Mouse (Mus musculus) gastrocnemius, postnatal 10 days (tissue): ENCODE results near the gene Acsm3. TPM values are rescaled to one million over a fixed set of nuclear protein-coding genes. Genes with fewer than 3 reads are reported as not detected.
"Not testable (repeated sequence)": the region's sequence is repeated elsewhere in the genome, so short reads cannot be mapped to it uniquely, and the experiment has no call there.

Experiments
- DNase-seq: peaks from one replicate; pipeline ENCODE4 v3.0.0; 2021; ENCODE audit warnings: mixed read lengths
- long read RNA-seq, 2 experiments: library from polyadenylated mRNA; stranded (forward); transcript quantifications; one replicate each; pipeline ENCODE4 v2.0.0; 2021
- total RNA-seq, 2 experiments: library from RNA; stranded (reverse); gene quantifications; 2 replicates each; pipeline ENCODE4 v1.2.3; 2021

The Acsm3 gene
- under 1 TPM in 1 of 2 experiments, not detected in 1; 0.14 TPM for total RNA-seq
- long read RNA-seq, experiment 1: 0 reads
- long read RNA-seq, experiment 2: 0 reads

- no peak for DNase-seq
Measured at GRCm38 (mm10) chr7:119760527-119760951, at the start of gene Acsm3. Acsm3 (plus strand) TSS chr7:119760923.

DNA sequence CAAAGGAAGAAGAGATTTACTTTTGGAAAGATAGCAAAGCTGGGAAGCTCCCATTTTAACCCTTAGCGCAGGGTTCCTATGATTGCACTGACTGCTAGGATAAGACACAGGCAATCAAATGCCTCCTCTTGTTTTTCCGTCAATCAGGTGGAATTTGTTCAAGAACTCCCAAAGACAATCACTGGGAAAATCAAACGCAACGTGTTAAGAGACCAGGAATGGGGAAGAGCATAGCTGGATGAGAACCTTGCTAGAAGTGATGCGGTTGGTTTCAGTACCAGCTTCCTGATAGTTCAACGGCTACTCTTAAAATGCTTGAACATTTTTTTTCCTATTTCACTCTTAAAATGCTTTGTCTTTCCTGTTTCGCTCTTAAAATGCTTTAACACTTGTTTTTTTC, 46.6 kb upstream of the Acsm3 start:
- DNase-seq: no peak

DNA sequence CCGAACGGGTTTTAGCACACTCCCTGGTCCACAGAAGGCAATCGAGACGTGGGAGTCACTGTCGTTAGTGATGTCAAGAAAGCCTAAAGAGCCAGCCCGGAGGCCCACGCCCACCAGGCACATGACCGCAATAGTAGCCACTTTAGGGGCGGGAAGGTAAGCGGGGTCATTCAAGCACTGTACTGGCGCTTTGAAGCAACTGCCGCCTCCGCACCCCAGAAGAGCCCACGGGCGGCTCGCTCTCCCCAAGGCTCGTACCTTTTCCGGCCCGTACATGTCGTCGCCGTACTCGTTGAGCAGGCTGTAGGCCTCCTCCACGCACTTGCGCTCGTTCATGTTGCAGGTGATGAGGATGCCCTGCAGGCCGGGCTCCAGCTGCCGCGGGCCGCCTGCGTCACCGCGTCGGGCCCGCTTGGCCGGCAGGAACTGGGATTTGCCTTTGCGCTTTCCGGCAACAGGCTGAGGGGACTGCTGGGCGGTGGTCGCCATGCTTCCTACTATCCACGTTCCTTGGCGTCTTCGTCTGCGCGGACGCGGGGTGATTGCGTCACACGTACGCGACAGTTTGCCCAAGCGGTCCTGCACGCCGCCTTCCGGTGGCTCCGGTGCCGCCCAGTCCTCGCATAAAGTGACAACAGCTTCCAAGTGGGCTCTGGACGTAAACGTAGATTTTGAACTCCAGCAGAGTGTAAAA, 40.3 kb upstream of the Acsm3 start, which contains the start of gene Thumpd1:
Thumpd1 (minus strand) TSS at position 546 of the 694 bp plus-strand sequence.
- peak; percentile 96 for DNase-seq

DNA sequence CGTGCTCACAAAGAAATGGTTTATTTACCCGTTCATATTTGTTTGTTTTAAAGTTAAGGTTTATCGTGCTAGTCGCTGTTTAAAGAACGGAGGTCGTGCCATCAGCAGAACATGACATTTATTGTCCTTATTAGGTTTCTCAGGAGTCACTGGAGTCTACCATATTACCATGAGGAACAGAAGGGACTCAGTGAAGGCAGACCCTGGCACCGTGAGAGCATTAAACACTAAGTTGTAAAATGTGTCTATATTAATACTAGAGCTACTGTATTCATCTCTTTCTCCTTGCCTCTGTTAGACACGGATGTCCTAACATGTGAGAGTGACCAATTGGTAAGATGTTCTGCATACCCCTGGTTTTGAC, 39.8 kb upstream of the Acsm3 start:
- no peak for DNase-seq

GRCm38 (mm10) chr7:119727621-119728020, 33.1 kb upstream of the Acsm3 start:
- DNase-seq: no peak

- DNase-seq: not testable (repeated sequence)
Measured at GRCm38 (mm10) chr7:119731262-119731661, 29.5 kb upstream of the Acsm3 start.

DNA sequence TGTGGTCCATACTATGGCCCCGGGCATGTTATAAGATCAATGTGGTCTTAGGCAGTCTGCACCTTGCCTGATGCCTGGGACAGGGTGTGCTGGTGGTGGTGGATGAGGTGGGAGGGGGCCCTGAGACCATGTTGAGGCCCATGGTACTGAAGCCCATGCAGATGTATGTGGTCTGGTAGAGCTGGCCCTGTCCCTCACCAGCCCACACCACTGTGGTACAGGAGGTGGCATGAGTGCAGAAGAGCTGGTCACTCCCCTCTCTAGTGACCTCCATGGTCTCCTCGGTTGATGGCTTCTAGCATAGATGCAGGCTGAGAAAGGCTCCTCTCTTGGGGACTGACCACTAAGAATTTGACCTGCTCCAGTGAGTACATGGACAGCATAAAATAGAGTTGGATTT, 21.8 kb upstream of the Acsm3 start:
- no peak for DNase-seq

GRCm38 (mm10) chr7:119739798-119740468, 20.8 kb upstream of the Acsm3 start:
- DNase-seq: not testable (repeated sequence)

DNA sequence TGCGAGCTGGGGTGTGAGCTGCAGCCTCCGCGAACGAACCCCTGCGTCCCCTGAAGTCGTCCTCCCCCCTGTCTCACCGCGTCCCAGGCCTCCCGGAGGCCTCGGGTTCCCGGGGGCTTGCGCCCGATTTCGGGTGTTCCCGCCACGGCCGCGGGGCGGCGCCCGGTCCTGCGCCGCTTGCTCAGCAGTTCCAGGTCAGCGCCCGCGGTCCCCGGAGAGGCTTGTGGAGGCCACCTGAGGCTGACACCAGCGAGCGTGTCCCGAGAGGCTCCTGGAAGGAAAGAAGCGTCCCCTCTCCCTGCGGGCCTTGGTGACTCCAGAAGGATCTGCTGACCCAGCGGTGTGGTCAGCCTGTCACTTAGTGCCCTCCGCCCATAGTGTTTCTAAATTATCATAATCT, 16.4 kb upstream of the Acsm3 start:
- DNase-seq: no peak

- DNase-seq: no peak
Measured at GRCm38 (mm10) chr7:119745869-119746268, 14.9 kb upstream of the Acsm3 start.

DNA sequence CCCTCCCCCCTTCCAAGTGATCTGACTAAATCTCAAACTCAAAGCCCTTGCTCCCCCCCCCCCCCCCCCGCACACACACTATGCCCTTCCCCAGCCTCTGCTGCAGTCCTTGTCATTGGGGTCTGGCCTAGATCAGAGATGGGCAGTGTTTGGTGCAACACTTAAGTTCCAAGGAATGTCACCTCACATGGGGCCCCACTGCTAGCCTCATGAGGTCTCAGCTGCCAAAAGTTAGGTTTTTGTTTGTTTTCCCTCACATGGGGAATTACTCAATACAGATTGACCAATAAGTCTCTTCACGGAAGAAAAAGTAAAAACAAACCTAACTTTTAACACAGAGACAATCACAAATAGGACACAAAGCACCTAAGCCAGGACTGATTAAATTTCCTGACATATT, 12.0 kb upstream of the Acsm3 start:
- DNase-seq: no peak

DNA sequence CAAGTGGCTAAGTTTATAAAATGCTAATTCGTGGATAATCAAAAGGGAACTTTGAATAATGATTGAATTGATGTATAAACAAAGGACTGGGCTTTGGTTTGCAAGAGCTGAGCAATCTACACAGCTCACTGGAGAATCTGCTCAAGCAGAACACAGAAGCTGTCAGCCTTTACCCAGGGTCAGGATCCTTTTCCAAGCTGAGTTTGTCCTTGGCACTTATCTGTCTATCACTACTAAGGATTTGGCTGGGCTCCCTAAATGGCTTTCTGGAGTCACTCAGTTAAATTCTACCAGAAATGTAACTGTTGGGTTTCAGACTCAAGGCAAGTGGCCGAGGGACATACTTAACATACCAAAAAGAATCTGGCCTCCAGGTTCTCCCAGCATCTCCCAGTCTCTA, 10.8 kb upstream of the Acsm3 start:
- no peak for DNase-seq

GRCm38 (mm10) chr7:119753696-119754095, 7.0 kb upstream of the Acsm3 start:
- no peak for DNase-seq

DNA sequence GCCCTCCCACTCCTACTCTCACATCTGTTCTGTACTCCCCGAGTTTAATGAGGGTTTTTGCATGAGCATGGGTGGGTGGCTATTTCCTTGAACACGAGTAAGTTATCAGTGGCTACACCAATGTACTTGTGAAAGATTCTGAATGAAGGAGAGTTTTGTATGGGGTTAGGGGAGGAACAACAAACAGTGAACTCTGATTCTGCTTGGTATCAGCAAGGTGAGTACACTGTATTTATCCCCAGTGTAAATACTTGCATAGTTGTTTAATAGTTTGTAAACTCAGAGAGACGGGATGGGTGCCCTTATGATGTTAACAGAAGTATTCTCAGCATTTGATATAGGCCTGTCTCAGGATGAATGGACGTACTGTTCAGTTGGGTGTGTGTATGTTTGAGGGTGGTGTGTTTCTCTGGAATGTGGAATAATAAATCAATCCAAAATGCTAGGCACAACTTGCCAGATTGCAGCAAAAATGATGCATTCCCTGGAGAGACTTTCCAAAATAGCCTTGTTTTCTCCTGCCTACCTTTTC, 1.5 kb downstream of the Acsm3 start:
- DNase-seq: no peak

DNA sequence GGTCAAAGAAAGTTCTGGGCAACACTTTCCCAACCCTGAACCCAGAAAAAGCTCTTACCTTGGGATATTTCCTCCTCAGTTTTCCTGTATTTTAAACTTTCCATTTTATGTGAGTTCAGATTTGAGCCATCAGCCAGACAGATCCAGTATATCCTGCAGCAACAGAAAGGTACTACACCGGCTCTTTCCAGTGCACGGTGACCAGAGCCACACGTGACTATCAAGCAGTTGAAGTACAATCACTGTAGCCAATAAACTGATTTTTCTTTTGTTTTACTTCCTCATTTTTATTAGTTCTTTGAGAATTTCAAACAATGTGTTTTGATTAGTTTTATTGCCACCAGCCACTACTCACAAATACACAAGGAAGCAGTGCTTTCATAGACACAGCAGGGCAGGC, 3.7 kb downstream of the Acsm3 start:
- no peak for DNase-seq

DNA sequence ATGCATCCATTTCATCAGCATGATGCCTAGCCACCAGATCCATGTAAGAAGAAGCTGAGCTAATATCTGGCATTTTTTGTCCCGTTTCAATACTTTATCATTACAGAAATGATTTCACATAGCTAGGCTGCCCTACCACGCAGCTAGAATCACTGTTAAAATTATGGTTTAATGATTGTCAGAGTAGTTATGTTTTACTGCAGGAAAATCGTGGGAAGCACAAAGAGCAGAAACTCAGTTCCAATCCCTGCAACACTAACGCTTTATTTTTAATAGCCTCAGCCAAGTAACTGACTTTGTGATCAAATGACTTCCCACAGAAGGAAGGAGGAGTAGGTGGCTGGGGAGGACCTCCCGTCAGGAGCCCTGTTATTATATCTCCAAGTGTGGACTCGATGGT, 6.3 kb downstream of the Acsm3 start:
- DNase-seq: no peak

- DNase-seq: no peak
Measured at GRCm38 (mm10) chr7:119769895-119770294, 9.2 kb downstream of the Acsm3 start.

DNA sequence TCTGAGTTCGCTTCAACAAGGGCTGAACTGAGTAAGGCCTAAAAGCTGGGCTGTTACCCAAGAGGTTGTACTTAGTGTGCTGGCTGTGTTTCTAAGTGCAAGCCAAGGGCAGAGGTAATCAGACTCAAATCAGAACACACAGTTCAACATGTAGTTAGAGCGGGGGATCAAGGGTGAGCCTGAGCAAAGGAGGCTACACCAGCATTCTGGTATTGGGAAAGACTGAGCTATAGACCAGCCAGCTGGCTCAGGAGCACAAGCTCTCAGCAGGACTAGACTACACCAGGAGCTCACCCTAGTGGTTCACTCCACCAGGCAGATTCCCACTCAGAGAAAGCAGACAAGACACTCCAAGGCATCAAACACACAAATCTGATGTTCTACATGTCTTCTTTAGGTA, 22.7 kb downstream of the Acsm3 start:
- no peak for DNase-seq

DNA sequence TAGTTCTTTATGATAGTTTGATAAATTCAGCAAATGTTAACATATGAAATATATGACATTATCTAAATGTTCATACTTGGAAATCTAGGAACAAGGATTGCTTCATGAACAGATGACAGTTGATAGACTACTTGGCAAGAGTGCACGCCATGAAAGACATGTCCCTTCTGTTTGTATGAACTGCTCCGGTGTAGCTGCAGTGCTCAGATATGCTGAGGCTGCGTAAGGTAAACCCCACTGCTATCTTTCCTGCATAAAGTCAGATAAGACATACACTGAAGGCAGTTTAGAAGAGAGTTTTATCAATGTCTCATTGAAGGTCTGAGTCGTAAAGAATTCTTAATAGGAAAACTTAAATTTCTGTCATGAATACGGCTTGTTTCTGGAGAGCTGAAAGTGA, 24.2 kb downstream of the Acsm3 start:
- DNase-seq: no peak

DNA sequence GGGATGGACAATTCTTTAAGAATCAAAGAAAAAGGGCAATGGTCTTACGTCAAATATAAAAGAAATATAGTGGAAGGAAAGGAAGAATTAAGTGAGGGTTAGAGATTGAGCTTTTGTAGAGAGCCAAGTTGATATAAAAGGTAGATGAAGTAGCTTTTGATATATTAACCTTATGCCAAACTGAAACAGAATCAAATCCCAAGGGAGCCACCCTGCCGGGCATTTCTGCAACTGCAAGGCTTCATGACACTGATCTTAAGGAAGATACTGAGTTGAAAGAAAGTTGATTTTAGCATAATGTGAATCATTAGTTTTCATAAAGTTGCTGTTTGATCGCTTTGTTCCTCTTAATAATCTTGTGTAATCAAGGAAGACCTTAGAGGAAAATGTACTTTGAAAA, 28.3 kb downstream of the Acsm3 start:
- no peak for DNase-seq

DNA sequence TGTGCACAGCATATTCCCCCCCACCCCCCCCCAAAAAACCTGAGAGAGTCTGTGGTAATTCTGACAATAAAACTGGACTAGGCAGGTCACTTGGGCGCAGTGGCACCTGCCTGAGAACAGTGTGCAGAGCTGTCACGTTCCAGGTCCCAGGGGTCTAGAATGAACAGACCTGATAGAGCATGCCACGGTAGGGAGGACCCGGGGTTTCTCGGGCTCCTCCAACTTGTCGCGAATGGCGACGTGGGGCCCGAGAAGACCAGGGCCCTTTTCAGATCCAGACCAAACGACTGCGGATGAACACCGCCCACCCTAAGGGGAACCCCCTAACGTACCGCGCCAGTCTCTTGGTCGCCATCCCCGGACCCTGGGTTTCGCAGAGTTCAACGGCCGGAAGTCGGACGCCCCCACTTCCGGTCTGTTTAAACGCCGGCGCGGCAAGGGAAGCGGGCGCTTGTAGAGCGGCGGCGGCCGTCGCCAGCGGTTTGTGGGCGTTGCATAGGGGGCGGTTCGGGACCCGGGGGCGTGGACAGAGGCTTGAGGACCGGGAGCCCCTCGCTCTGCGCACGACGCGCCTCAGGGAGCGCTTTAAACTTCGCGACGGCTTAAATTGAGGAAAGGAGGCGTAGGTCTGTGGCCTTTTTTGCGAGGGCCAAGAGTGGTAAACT, 33.0 kb downstream of the Acsm3 start, which contains the start of the genes Rexo5 and Eri2:
Rexo5 (plus strand) TSS at position 421 of the 665 bp plus-strand sequence.
Eri2 (minus strand) TSS at position 473 of the 665 bp plus-strand sequence.
- DNase-seq: peak; percentile 87

DNA sequence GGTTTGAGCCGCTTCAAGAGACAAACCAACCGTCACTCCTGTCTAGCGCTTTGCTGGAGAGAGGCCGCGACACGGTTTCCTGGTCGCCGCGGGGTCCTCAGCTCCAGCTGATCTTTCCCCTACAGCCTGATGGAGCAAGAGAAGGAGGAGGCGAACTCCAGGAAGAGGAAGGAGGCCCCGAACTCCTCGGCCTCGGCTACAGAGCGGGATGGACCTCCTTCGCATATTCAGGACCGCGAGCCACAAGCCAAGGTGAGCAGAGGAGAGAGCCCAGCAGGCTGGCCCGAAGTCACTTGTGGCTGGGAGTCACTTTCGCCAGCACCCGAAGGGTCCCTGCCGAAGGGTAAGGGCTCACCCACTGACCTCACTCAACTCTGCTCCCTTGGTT, 33.5 kb downstream of the Acsm3 start:
- no peak for DNase-seq

DNA sequence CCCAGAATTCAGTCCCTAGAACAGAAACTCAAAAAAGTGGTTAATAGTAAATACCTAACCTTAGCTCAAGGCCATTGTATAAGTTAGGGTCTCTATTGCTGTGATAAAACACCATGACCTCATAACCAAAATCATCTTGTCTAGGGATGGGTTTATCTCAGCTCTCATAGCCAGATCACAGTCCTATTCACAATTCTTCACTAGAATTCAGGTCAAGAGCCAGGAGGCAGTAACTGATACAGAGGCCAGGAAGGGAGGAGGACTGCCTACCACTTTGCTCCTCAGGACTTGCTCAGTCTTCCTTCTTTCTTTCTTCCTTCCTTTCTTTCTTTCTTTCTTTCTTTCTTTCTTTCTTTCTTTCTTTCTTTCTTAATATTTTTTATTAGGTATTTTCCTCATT, 34.6 kb downstream of the Acsm3 start:
- no peak for DNase-seq
